Mouse (Mus musculus): ENCODE measurements at regions not wholly inside any gene's neighbourhood (a gene's known extent, or its start where the extent isn't known, plus 50 kb on each side); places are given as distances from the start of the nearest gene placed in this dataset.

GRCm38 (mm10) chr8:92732229-92732628, 58.1 kb downstream of the Irx6 start:
- DNase-seq: no peak

- DNase-seq: no peak
These were observed 61.6 kb downstream of the Irx6 start for GRCm38 (mm10) chr8:92735646-92736045.

GRCm38 (mm10) chr8:92738080-92738479, 64.0 kb downstream of the Irx6 start:
- DNase-seq: no peak

- no peak for DNase-seq
These were observed 66.3 kb downstream of the Irx6 start for GRCm38 (mm10) chr8:92740286-92740808.

GRCm38 (mm10) chr8:92741836-92742235, 67.7 kb downstream of the Irx6 start:
- DNase-seq: no peak

GRCm38 (mm10) chr8:92743108-92743507, 69.0 kb downstream of the Irx6 start:
- DNase-seq: no peak

GRCm38 (mm10) chr8:92747086-92747485, 73.0 kb downstream of the Irx6 start:
- no peak for DNase-seq

GRCm38 (mm10) chr8:92747951-92748350, 73.9 kb downstream of the Irx6 start:
- no peak for DNase-seq

GRCm38 (mm10) chr8:92759848-92760247, 67.2 kb upstream of the Mmp2 start:
- DNase-seq: no peak

GRCm38 (mm10) chr8:92760933-92761332, 66.2 kb upstream of the Mmp2 start:
- DNase-seq: no peak

GRCm38 (mm10) chr8:92761959-92762600, 65.0 kb upstream of the Mmp2 start:
- no peak for DNase-seq

GRCm38 (mm10) chr8:92771856-92772650, 55.0 kb upstream of the Mmp2 start:
- peak in 1 of 2 experiments; percentile 5 for DNase-seq

GRCm38 (mm10) chr8:92772826-92773225, 54.3 kb upstream of the Mmp2 start:
- DNase-seq: no peak

GRCm38 (mm10) chr8:92775186-92775585, 51.9 kb upstream of the Mmp2 start:
- no peak for DNase-seq

- DNase-seq: no peak
These were observed 50.0 kb upstream of the Mmp2 start for GRCm38 (mm10) chr8:92777106-92777505.

All from lung, postnatal 4 days (tissue).